Mouse (Mus musculus): ENCODE results near the gene Apod.
A peak's percentile ranks its signal among the peaks of the same experiment; 100 is the strongest.
"Not testable (repeated sequence)": the region's sequence is repeated elsewhere in the genome, so short reads cannot be mapped to it uniquely, and the experiment has no call there.

Apod gene

GRCm38 (mm10) chr16:31314497-31315233, at the start of gene Apod:
Gene Apod, minus strand, starts transcription at chr16:31314808.
- no peak for DNase-seq (ENCODE audit: low spot score in 2 of 2)

DNA sequence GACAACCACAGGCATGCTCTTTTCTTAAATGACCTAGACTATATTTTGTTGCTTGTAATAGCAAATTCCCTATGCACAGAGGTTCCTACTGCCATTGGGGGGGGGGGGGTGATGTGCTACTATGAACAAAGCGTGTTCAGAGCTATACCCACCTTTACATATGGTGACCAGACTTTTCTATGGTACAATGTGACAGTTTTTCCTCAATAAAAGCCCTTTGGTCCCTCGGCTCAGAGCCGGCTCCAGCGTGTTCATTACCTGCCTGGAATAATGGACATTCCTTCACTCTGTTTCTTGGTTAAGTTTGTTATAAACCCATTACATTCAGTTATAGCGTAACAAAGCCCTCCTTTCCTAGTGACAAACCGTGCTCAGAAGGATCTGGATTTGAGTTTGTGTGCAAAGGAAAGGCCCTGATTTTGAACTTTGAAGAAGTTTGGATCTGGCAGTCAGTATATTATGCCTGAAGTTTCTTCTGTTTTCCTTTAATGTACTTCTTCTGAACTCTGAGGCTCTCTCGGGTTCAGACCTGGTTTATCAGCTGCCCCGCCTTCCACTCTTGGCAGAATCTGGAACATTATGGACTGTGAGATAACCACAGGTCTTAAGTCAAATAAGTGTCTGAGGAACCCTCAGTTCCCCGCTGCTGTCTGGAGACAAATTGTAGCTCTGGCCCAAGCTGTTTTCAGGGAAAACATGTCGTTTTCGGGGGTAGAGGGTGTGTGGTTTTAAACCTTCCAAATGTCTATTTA, 49.3 kb upstream of the Apod start:
- no peak for DNase-seq (ENCODE audit: low spot score in 2 of 2)

DNA sequence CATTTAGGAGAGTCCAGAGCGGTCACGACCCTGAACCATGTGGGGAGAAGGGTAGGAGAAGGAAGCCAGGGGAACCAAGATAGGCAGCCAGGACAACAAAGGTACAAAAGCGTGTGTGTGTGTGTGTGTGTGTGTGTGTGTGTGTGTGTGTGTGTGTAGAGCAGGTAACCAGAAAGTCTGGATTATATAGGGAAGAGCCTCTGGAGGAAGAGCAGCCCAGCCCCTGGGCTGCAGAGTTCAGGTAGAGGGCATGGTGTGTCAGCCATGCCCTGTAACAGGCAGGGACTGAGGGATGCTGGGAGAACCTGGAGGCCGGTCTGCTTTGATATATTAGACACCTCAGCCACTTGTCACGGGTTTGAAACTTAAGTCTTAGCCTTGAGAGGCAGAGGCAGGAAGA, 44.9 kb upstream of the Apod start:
- no peak for DNase-seq (ENCODE audit: low spot score in 2 of 2)

GRCm38 (mm10) chr16:31358991-31359390, 44.4 kb upstream of the Apod start:
- DNase-seq (ENCODE audit: low spot score in 2 of 2) = no peak

- DNase-seq (ENCODE audit: low spot score in 2 of 2) = no peak
Measured at GRCm38 (mm10) chr16:31358576-31358975, 44.0 kb upstream of the Apod start.

DNA sequence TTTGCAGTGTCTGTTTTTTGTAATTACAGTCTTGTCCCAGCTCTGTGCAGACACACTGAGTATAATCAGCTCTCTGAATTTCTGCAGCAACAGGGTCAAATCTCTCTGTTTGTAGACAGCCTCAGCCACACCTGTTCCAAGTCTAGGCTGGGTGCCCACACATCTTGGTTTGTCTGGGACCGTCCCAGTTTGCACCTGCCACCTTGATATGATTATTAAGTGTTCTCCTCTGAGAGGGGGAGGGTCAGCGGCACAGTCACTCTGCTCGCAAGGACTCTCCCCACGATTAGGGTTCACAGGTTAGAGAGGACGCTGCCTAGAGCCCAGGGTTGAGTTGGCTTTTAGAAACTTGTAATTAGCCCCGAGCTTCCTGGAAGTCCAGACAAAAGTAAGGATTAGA, 41.3 kb upstream of the Apod start:
- DNase-seq (ENCODE audit: low spot score in 2 of 2) = no peak

DNA sequence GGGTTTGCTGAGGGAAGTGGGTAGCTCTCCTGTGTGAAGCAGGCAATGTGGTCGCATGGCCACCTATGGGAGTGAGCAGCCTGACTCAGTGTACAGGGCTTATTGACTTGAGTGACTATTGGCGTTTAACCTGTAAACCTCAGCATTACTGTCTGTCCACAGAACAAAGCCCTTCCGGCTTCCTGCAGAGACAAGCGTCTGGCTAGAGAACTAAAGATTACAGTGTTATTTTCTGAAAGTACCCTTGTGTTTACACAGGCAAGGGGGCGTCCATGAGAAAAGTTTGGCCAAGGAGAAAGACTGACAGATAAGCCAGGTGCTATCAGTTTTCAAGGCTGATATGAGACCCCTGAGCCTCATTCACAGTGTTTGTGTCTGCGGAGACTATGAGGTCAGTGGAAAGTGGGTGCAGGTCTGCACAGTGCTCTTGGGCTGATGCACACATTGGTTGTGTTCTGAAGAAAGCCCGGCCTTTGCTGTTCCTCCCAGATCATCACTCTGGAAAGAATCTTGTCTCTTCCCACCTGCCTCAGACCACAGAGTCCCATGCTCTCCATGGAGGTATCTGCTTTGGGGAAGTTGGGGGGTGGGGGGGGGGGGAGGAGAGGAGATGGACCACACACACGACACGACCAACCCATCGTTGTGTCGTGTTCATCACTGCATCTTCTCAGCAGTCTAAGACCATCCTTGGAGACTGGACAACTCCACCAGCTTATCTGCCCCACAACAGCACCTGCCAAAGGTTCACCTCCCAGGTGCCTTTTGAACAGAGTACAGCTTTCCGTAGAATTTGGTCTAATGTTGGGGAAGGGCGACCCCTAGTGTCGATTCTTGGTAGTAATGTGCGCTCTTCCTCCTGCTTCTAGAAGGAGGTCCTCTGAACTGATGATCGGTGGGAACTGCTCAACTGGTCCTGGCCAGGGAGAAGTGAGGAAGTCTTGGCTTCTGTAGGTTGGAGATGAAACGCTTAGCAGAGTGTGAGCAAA, 40.0 kb upstream of the Apod start:
- DNase-seq (ENCODE audit: low spot score in 2 of 2) = peak in 1 of 2 experiments; percentile 64

DNA sequence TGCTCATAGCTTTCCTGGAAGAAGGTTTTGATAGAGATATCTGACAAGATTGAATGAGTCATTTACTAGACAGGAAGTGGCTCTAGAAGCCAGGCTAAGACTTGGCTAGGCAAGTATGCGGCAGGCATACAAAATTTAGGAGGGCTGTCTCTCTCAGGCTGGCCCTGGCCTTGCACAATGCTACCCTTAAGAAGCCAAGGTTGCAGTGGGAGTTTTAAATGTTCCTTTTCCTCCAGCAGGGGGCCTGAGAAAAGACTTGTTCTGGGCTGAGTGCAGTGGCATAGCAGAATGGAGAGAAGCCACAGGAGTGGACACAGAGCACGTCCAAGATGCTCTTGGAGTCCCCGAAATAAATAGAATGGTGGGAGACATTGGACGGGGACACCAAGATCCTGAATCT, 38.4 kb upstream of the Apod start:
- DNase-seq (ENCODE audit: low spot score in 2 of 2) = no peak

GRCm38 (mm10) chr16:31347581-31347980, 33.0 kb upstream of the Apod start:
- DNase-seq (ENCODE audit: low spot score in 2 of 2) = peak; percentile 38 to 72

- no peak for DNase-seq (ENCODE audit: low spot score in 2 of 2)
Measured at GRCm38 (mm10) chr16:31342966-31343365, 28.4 kb upstream of the Apod start.

DNA sequence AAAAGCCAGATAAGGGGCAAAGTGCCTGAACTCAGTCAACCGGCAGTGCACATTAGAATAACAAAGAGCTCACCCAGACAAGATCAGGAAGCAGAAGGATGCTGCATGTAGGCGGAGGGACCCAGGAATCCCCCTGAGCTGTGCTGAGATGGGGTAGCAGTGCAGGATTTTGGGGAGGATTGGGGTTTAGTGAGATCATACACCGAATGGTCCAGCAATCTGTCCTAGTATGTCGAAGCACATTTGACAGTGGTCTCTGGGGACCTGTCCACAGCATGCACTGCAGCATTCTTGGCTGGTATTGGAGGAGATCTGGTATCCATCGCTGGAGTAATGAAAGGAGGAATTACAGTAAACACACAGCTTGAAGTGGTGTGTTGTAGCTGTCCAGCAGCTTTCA, 27.9 kb upstream of the Apod start:
- DNase-seq (ENCODE audit: low spot score in 2 of 2) = no peak

DNA sequence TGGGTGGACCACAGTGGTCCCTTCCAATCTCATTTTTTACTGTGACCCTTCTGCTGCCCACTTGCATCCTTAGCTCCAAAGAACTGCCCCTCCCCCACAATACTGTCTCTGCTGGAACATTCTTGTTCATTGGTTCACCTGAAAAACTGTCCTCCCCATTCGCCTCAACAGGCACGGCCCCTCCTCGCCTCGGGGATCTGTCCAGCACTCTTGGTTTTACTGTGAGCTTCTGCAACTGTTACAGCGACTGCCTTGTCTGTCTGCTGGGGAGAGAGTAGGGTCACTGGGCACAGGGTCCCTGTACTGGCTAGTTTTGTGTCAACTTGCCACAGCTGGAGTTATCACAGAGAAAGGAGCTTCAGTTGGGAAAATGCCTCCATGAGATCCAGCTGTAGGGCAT, 24.7 kb upstream of the Apod start:
- no peak for DNase-seq (ENCODE audit: low spot score in 2 of 2)

- DNase-seq (ENCODE audit: low spot score in 2 of 2) = no peak
Measured at GRCm38 (mm10) chr16:31337956-31338355, 23.3 kb upstream of the Apod start.

GRCm38 (mm10) chr16:31334796-31335195, 20.2 kb upstream of the Apod start:
- DNase-seq (ENCODE audit: low spot score in 2 of 2) = no peak

GRCm38 (mm10) chr16:31332586-31332985, 18.0 kb upstream of the Apod start:
- DNase-seq (ENCODE audit: low spot score in 2 of 2) = no peak

- DNase-seq (ENCODE audit: low spot score in 2 of 2) = not testable (repeated sequence)
Measured at GRCm38 (mm10) chr16:31330970-31331369, 16.4 kb upstream of the Apod start.

DNA sequence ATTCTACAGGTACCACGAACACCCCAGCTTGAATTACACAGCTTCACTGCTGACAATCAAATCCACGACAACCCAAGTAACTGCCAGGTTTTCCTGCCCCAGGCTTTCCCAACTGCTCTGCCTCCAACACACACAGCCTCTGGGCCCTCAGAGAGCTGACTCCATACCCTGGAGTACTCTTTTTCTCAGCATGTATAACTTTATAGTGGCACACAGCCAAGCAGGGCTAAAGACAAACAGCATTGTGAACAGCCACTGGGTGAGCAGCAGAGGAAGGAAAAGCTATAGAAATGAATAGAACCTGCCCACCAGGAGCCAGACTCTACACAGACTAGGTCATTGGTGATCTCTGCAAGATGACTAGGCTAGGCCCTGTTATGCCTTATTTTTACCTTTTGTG, 15.1 kb upstream of the Apod start:
- DNase-seq (ENCODE audit: low spot score in 2 of 2) = no peak

- DNase-seq (ENCODE audit: low spot score in 2 of 2) = no peak
Measured at GRCm38 (mm10) chr16:31327891-31328290, 13.3 kb upstream of the Apod start.

DNA sequence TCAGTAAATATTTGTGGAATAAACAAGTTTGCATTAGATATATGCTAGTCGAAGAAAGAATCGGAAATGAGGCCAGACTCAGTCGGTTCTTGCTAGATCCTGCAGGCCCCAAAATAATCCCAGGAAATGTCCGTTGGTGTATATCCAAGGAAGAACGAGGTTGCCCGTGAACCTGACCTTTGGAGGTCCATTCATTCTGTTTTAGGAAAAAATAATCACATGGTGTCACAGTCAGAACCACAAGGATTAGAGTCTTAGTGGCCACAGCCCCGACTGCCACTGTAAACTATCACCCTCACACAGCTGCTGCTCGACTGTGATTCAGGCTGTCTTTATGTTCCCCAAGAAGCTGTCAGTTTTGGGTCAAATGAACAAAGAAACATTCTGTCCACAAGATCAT, 12.8 kb upstream of the Apod start:
- DNase-seq (ENCODE audit: low spot score in 2 of 2) = no peak

DNA sequence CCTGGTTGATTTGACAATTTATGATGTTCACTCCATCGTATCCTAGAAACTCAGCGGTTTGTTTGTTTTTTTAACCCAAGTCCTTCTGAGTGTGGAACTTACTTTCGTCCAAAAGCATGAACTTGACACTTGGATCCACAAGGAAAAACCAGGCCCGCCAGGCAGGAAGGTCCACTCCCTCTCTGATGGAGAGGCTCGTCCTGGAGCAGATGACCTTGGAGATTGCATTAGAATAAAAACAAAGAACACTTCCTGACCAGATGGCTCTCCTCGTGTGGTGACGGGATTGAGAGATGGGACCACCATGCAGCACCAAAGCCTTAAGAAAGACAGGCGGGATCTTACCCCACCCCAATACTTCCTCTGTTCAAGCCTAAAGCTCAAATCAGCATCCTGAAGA, 12.1 kb upstream of the Apod start:
- no peak for DNase-seq (ENCODE audit: low spot score in 2 of 2)

DNA sequence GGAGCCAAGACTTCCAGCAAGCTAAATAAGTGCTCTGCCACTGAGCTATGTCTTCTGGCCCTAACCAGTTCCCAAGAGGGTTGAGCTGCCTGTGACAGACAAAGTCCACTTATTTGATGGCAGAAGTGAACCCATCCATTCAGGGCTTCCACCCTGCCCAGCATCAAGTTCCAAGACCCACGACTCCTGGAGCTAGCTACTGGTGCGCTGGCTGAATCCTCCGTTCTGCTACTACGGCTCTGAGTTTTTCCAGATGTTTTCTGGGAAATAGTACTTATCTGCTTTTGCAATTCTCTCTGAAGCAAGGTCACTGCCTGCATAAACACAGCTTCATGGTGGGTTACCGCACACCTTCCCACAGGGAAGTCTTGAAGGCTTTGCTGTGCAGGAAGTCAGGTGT, 11.4 kb upstream of the Apod start:
- no peak for DNase-seq (ENCODE audit: low spot score in 2 of 2)

- DNase-seq (ENCODE audit: low spot score in 2 of 2) = no peak
Measured at GRCm38 (mm10) chr16:31325120-31325519, 10.5 kb upstream of the Apod start.

All from frontal cortex, postnatal 10 days (tissue).